Mouse (Mus musculus) spleen, adult 2 months (tissue): ENCODE data around the gene 1190005I06Rik. TPM values are rescaled to one million over a fixed set of nuclear protein-coding genes. Genes with fewer than 3 reads are reported as not detected.

Experiments used
- DNase-seq, 2 experiments: peaks; one replicate each; pipeline versions ENCODE4 v3.0.0 to v3.0.0-alpha.2; 2012 to 2021; ENCODE audit warnings: low spot score in 2 of 2, low read depth in 1 of 2
- H3K27ac ChIP-seq: fragments of 200-500 bp; 2 replicates; pipeline ENCODE4 v1.5.1; 2012; ENCODE audit warnings: low read length, inconsistent platforms; ENCODE audit not compliant: insufficient read depth
- H3K27me3 ChIP-seq: fragments of 200-500 bp; 2 replicates; pipeline ENCODE4 v1.6.1; 2012; ENCODE audit warnings: mild to moderate bottlenecking, moderate library complexity, low read length, inconsistent platforms; ENCODE audit not compliant: control insufficient read depth, insufficient read depth
- H3K36me3 ChIP-seq: fragments of 200-500 bp; 2 replicates; pipeline ENCODE4 v1.6.1; 2012; ENCODE audit warnings: mild to moderate bottlenecking, low read length, inconsistent platforms; ENCODE audit not compliant: control insufficient read depth, insufficient read depth
- H3K4me1 ChIP-seq: fragments of 200-500 bp; 2 replicates; pipeline ENCODE4 v1.6.1; 2011; ENCODE audit warnings: inconsistent platforms; ENCODE audit not compliant: control insufficient read depth, insufficient read depth, insufficient read length
- H3K4me3 ChIP-seq: fragments of 200-500 bp; 2 replicates; pipeline ENCODE4 v1.5.1; 2011; ENCODE audit warnings: mild to moderate bottlenecking, inconsistent platforms; ENCODE audit not compliant: insufficient read depth, insufficient read length; ENCODE audit errors: extremely low read depth
- CTCF ChIP-seq: fragments of 200-500 bp; IDR thresholded peaks from 2 replicates; pipeline ENCODE4 v1.5.1; 2011; ENCODE audit warnings: mild to moderate bottlenecking, inconsistent platforms; ENCODE audit not compliant: insufficient read depth, insufficient read length, insufficient replicate concordance; ENCODE audit errors: extremely low read depth
- POLR2A ChIP-seq: fragments of 200-500 bp; IDR thresholded peaks from 2 replicates; pipeline ENCODE4 v1.6.1; 2011; ENCODE audit warnings: low read depth, low read length, inconsistent platforms
- WGBS: fragments of 180-500 bp; shearing (Covaris S2); methylation state at CpG from one replicate; pipeline ENCODE4 v1.1.7; 2018; 5-methylcytosine and 5-hydroxymethylcytosine counted together
- polyA plus RNA-seq: library from polyadenylated mRNA; depleted of rRNA; stranded (reverse); fragments of >200 nt; gene quantifications from 2 replicates; pipeline ENCODE4 v1.2.3, GENCODE M21; 2012

The 1190005I06Rik gene
- polyA plus RNA-seq, 1 experiment, result 0.42 TPM

- Histone ChIP-seq H3K4me3 (no peak overlapping the region), H3K36me3 (peaks cover 76% of the 10 kb centered on the region), H3K27me3 (no peaks in the 10 kb centered on the region), H3K4me1 (peaks cover 3% of the 10 kb centered on the region; the same call in 1 of the 2 replicates), H3K27ac (no peak overlapping the region)
- WGBS, result 97% methylated on average over 17 of the region's 17 CpGs
- TF ChIP-seq CTCF (no peak), POLR2A (no peak)
- no peak for DNase-seq
These were observed 69.6 kb downstream of the 1190005I06Rik start for GRCm38 (mm10) chr8:120577821-120578220.

DNA sequence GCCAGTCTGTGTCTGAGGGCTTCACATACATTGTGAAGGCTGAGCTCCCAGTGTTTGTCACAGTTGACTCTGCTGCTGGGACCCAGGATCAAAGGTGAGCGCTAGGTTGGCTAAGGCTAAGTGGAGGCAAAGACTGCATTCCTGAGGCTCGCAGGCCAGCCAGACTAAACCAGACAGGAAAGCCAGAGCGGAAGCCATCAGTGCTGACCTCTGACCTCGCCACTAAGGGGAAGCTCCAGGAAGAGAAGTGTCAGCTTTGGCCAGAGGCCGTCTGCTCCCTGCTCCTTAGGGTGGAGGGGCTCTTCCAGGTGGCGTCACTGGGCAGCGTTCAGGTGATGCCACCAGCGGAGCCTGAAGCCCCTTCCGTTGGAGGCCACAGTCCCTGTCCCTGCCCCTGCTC lies 71.6 kb downstream of the 1190005I06Rik start:
- no peaks in the 10 kb centered on the region for H3K27me3 ChIP-seq
- H3K4me1 ChIP-seq, result peaks cover 15% of the 10 kb centered on the region
- TF ChIP-seq POLR2A (no peak), CTCF (no peak)
- H3K36me3 ChIP-seq, result peaks cover 86% of the 10 kb centered on the region
- no peak overlapping the region for H3K27ac ChIP-seq
- no peak overlapping the region for H3K4me3 ChIP-seq
- WGBS, result 89% methylated on average over 9 of the region's 9 CpGs
- no peak for DNase-seq

GRCm38 (mm10) chr8:120574941-120575340 lies 72.5 kb downstream of the 1190005I06Rik start:
- 96% methylated on average over 19 of the region's 19 CpGs for WGBS
- no peak for DNase-seq
- no peak for TF ChIP-seq POLR2A
- TF ChIP-seq CTCF, result no peak
- H3K4me3 ChIP-seq, result no peak overlapping the region
- H3K4me1 ChIP-seq, result peaks cover 15% of the 10 kb centered on the region
- H3K27me3 ChIP-seq, result no peaks in the 10 kb centered on the region
- H3K27ac ChIP-seq, result no peak overlapping the region
- H3K36me3 ChIP-seq, result peaks cover 84% of the 10 kb centered on the region

- WGBS, result 85% methylated on average over 11 of the region's 11 CpGs
- H3K27ac ChIP-seq, result no peak overlapping the region
- H3K4me1 ChIP-seq, result peaks cover 15% of the 10 kb centered on the region
- no peak for TF ChIP-seq POLR2A
- no peak for TF ChIP-seq CTCF
- peaks cover 86% of the 10 kb centered on the region for H3K36me3 ChIP-seq
- no peak for DNase-seq
- no peaks in the 10 kb centered on the region for H3K27me3 ChIP-seq
- H3K4me3 ChIP-seq, result no peak overlapping the region
These were observed 73.6 kb downstream of the 1190005I06Rik start for GRCm38 (mm10) chr8:120573866-120574265.

DNA sequence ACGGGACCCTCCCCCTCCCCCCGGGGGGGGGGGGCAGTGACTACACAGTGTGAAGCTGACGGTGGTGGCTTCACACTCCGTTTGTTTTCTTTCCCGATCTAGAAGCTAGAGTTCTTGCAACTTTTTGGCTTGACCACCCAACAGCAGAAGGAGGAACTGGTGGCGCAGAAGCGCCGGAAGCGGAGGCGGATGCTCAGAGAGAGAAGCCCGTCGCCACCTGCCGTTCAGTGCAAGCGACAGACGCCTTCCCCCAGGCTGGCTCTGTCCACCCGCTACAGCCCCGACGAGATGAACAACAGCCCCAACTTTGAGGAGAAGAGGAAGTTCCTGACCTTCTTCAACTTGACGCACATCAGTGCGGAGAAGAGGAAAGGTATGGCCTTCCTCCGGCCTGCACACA lies 74.9 kb downstream of the 1190005I06Rik start:
- Histone ChIP-seq H3K4me1 (peaks cover 15% of the 10 kb centered on the region), H3K36me3 (peaks cover 86% of the 10 kb centered on the region), H3K27ac (peak overlapping the region; percentile 69), H3K27me3 (no peaks in the 10 kb centered on the region), H3K4me3 (no peak overlapping the region)
- WGBS, result 24% methylated on average over 21 of the region's 21 CpGs
- DNase-seq, result peak; percentile 54 to 80
- peak; percentile 62; the same call in 1 of the 2 replicates for TF ChIP-seq CTCF
- TF ChIP-seq POLR2A, result no peak

DNA sequence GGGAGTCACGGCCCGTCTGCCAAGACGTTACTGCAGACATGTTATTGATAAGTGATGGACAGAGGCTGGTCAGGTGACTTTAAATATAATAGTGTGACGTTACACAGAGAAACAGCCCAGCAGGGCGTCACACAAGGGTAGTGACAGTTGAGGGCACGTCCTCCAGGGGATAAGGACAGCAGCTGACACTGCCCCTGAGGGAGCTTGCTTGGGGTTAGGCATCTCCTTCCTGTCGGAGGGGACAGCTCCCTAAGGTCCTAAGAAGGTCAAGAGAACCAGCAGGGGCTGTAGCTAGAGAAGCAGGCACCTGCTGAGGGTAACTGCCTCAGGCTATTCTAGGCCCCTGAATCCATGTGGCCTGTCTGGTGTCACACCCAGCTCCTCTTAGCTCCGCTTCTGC lies 75.9 kb downstream of the 1190005I06Rik start:
- no peak for DNase-seq
- Histone ChIP-seq H3K27me3 (no peaks in the 10 kb centered on the region), H3K4me1 (peaks cover 15% of the 10 kb centered on the region), H3K36me3 (peaks cover 87% of the 10 kb centered on the region), H3K27ac (peak overlapping the region; percentile 68; the same call in 1 of the 2 replicates), H3K4me3 (no peak overlapping the region)
- TF ChIP-seq CTCF (no peak), POLR2A (no peak)
- WGBS, result 54% methylated on average over 8 of the region's 8 CpGs

- H3K4me3 ChIP-seq, result no peak overlapping the region
- H3K4me1 ChIP-seq, result peaks cover 15% of the 10 kb centered on the region
- H3K27ac ChIP-seq, result no peak overlapping the region
- H3K27me3 ChIP-seq, result no peaks in the 10 kb centered on the region
- TF ChIP-seq POLR2A (no peak), CTCF (peak; percentile 94)
- WGBS, result 65% methylated on average over 13 of the region's 13 CpGs
- H3K36me3 ChIP-seq, result peaks cover 80% of the 10 kb centered on the region
- DNase-seq, result peak in 1 of 2 experiments; percentile 65
These were observed 77.3 kb downstream of the 1190005I06Rik start for GRCm38 (mm10) chr8:120569939-120570715.
